Mouse (Mus musculus) limb, embryonic 11.5 days (tissue): ENCODE results near the gene H2-Oa. TPM values are rescaled to one million over a fixed set of nuclear protein-coding genes. Genes with fewer than 3 reads are reported as not detected.
A peak's percentile ranks its signal among the peaks of the same experiment; 100 is the strongest.

Experiments used
- ATAC-seq: fragments of 200-750 bp; cut with Nextera tagmentation; 2 replicates; pipeline ENCODE4 v1.8.0; 2017; ENCODE audit warnings: low read depth; ENCODE audit not compliant: insufficient number of reproducible peaks, low FRiP score, low TSS enrichment
- DNase-seq: peaks from one replicate; pipeline ENCODE4 v3.0.0-alpha.2; 2015; ENCODE audit warnings: low spot score
- H3K27ac ChIP-seq: fragments of 300-500 bp; sonication (generic); replicated peaks from 2 replicates; pipeline ENCODE4 v1.5.1; 2014; ENCODE audit warnings: low read depth, mild to moderate bottlenecking, low read length
- H3K27me3 ChIP-seq: fragments of 300-500 bp; sonication (generic); 2 replicates; pipeline ENCODE4 v1.6.1; 2014; ENCODE audit warnings: mild to moderate bottlenecking, low read length, mixed read lengths; ENCODE audit not compliant: control insufficient read depth, insufficient read depth
- H3K36me3 ChIP-seq: fragments of 300-500 bp; sonication (generic); 2 replicates; pipeline ENCODE4 v1.6.1; 2014; ENCODE audit warnings: mild to moderate bottlenecking, low read length, moderate library complexity, mixed read lengths; ENCODE audit not compliant: control insufficient read depth, insufficient read depth
- H3K4me1 ChIP-seq: fragments of 300-500 bp; sonication (generic); 2 replicates; pipeline ENCODE4 v1.6.1; 2014; ENCODE audit warnings: low read length, mixed read lengths; ENCODE audit not compliant: control insufficient read depth, insufficient read depth
- H3K4me2 ChIP-seq: fragments of 300-500 bp; sonication (generic); 2 replicates; pipeline ENCODE4 v1.6.1; 2014; ENCODE audit warnings: low read depth, mild to moderate bottlenecking, moderate library complexity; ENCODE audit not compliant: severe bottlenecking
- H3K4me3 ChIP-seq: fragments of 300-500 bp; sonication (generic); 2 replicates; pipeline ENCODE4 v1.5.1; 2014; ENCODE audit warnings: low read depth, low read length
- H3K9ac ChIP-seq: fragments of 300-500 bp; sonication (generic); 2 replicates; pipeline ENCODE4 v1.6.1; 2014; ENCODE audit warnings: mild to moderate bottlenecking, low read length
- H3K9me3 ChIP-seq: fragments of 300-500 bp; sonication (generic); 2 replicates; pipeline ENCODE4 v1.6.1; 2016; ENCODE audit warnings: low read length; ENCODE audit not compliant: control insufficient read depth
- WGBS: fragments of 180-500 bp; shearing (Covaris S2); extraction: QIAGEN DNeasy Blood & Tissue Kit; methylation state at CpG from one replicate; pipeline ENCODE4 v1.1.7; 2014; 5-methylcytosine and 5-hydroxymethylcytosine counted together
- polyA plus RNA-seq: library from polyadenylated mRNA; unstranded; fragments of >200 nt; fragmentation: Nextera tagmentation; extraction: Ambion mirVana; gene quantifications from 2 replicates; pipeline ENCODE4 v1.2.1, GENCODE M21; 2014

Gene H2-Oa
- polyA plus RNA-seq, 1 experiment from 2014 or later, result 0.55 TPM

GRCm38 (mm10) chr17:34128264-34128937 is 36.3 kb downstream of the H2-Oa start:
- no peaks in the 10 kb centered on the region for H3K9me3 ChIP-seq
- H3K27ac ChIP-seq, result 0 out of 2 replicates have a peak overlapping the region, but pooled peaks have one; percentile 24
- H3K4me1 ChIP-seq, result peaks cover 28% of the 10 kb centered on the region
- no peaks in the 10 kb centered on the region for H3K27me3 ChIP-seq
- H3K4me3 ChIP-seq, result no peak overlapping the region
- H3K9ac ChIP-seq, result no peak overlapping the region
- ATAC-seq, result no peak
- H3K36me3 ChIP-seq, result no peaks in the 10 kb centered on the region
- no peak for DNase-seq
- WGBS, result 22% methylated on average over 13 of the region's 13 CpGs
- H3K4me2 ChIP-seq, result peak overlapping the region; percentile 20; the same call in 1 of the 2 replicates

GRCm38 (mm10) chr17:34128944-34129791 is 37.0 kb downstream of the H2-Oa start:
- Histone ChIP-seq H3K27ac (no peak overlapping the region; the same call in 1 of the 2 replicates), H3K9ac (no peak overlapping the region), H3K4me3 (no peak overlapping the region), H3K4me2 (peak overlapping the region; percentile 20; the same call in 1 of the 2 replicates), H3K36me3 (no peaks in the 10 kb centered on the region), H3K4me1 (peaks cover 24% of the 10 kb centered on the region), H3K27me3 (no peaks in the 10 kb centered on the region), H3K9me3 (no peaks in the 10 kb centered on the region)
- ATAC-seq, result no peak
- DNase-seq, result peak; percentile 48
- 18% methylated on average over 18 of the region's 18 CpGs for WGBS

GRCm38 (mm10) chr17:34130073-34130947 is 38.2 kb downstream of the H2-Oa start:
- 76% methylated on average over 19 of the region's 19 CpGs for WGBS

GRCm38 (mm10) chr17:34131911-34132310 is 39.8 kb downstream of the H2-Oa start:
- Histone ChIP-seq H3K27me3 (no peaks in the 10 kb centered on the region), H3K4me2 (no peak overlapping the region), H3K9ac (no peak overlapping the region), H3K36me3 (no peaks in the 10 kb centered on the region), H3K27ac (no peak overlapping the region), H3K9me3 (no peaks in the 10 kb centered on the region), H3K4me1 (peaks cover 20% of the 10 kb centered on the region), H3K4me3 (no peak overlapping the region)
- 79% methylated on average over 7 of the region's 7 CpGs for WGBS
- no peak for DNase-seq
- ATAC-seq, result no peak

More at GRCm38 (mm10) chr17:34130073-34130947, 38.2 kb downstream of the H2-Oa start:
- H3K4me3 ChIP-seq, result no peak overlapping the region
- no peaks in the 10 kb centered on the region for H3K27me3 ChIP-seq
- H3K4me1 ChIP-seq, result peaks cover 24% of the 10 kb centered on the region
- ATAC-seq, result no peak
- no peak overlapping the region for H3K4me2 ChIP-seq
- no peaks in the 10 kb centered on the region for H3K9me3 ChIP-seq
- DNase-seq, result no peak
- no peaks in the 10 kb centered on the region for H3K36me3 ChIP-seq
- H3K9ac ChIP-seq, result no peak overlapping the region
- H3K27ac ChIP-seq, result no peak overlapping the region

- DNase-seq, result no peak
- no peak overlapping the region for H3K4me3 ChIP-seq
- H3K9ac ChIP-seq, result no peak overlapping the region
- peaks cover 10% of the 10 kb centered on the region for H3K4me1 ChIP-seq
- H3K27me3 ChIP-seq, result 0 out of 2 replicates have a peak, but pooled peaks cover under 1% of the 10 kb centered on the region
- no peak for ATAC-seq
- H3K4me2 ChIP-seq, result no peak overlapping the region
- H3K9me3 ChIP-seq, result no peaks in the 10 kb centered on the region
- H3K36me3 ChIP-seq, result no peaks in the 10 kb centered on the region
- H3K27ac ChIP-seq, result no peak overlapping the region
- 86% methylated on average over 11 of the region's 11 CpGs for WGBS
Observed at GRCm38 (mm10) chr17:34133289-34133688, 41.1 kb downstream of the H2-Oa start.

GRCm38 (mm10) chr17:34134451-34134850 is 42.3 kb downstream of the H2-Oa start:
- Histone ChIP-seq H3K36me3 (no peaks in the 10 kb centered on the region), H3K9ac (no peak overlapping the region), H3K4me3 (no peak overlapping the region), H3K27me3 (peaks cover 10% of the 10 kb centered on the region; the same call in 1 of the 2 replicates), H3K27ac (no peak overlapping the region), H3K4me2 (no peak overlapping the region), H3K9me3 (no peaks in the 10 kb centered on the region), H3K4me1 (no peaks in the 10 kb centered on the region)
- 89% methylated on average over 3 of the region's 3 CpGs for WGBS
- no peak for DNase-seq
- ATAC-seq, result no peak

GRCm38 (mm10) chr17:34135297-34136224 is 43.4 kb downstream of the H2-Oa start:
- H3K4me3 ChIP-seq, result peak overlapping the region; percentile 9
- WGBS, result 7% methylated on average over 31 of the region's 31 CpGs
- H3K27me3 ChIP-seq, result peaks cover 19% of the 10 kb centered on the region
- no peaks in the 10 kb centered on the region for H3K36me3 ChIP-seq
- DNase-seq (peak; percentile 100), ATAC-seq (peak; percentile 93)
- H3K9ac ChIP-seq, result no peak overlapping the region
- no peak overlapping the region for H3K27ac ChIP-seq
- H3K4me1 ChIP-seq, result 0 out of 2 replicates have a peak, but pooled peaks cover 3% of the 10 kb centered on the region
- H3K9me3 ChIP-seq, result no peaks in the 10 kb centered on the region
- peak overlapping the region; percentile 55 for H3K4me2 ChIP-seq
